In the genomic region with DNA sequence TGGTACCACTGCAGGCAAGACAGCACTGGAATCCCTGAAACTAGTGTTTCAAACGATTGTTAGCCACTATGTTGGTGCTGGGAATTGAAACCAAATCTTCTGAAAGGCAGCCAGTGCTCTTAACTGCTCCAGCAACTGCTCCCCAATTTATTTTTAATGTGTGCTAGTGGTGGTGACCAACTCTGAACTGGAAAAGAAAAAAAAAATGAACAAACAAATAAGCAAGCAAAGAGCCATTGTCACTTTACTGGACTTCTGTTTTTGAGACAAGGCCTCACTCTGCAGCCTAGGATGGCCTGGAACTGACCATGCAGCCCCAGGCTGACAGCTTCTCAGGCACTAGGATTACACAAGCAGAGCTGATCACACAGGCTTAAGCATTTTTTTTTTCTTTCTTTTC, we compare ENCODE assay signal across 23 mouse cellular contexts. TPM values are rescaled to one million over a fixed set of nuclear protein-coding genes. Genes with fewer than 3 reads are reported as not detected.
DNase-seq lines count a peak whose midpoint lies in the region; TF ChIP-seq lines count a peak whose summit lies in the region.
"Had no signal": no experiment of that assay in that cellular context is flagged by ENCODE, and none has a peak within 500 bp of the region (broad histone marks: within the 10 kb centered on the region; RNA-seq: fewer than 3 reads in every experiment).

No protein-coding gene starts in this region.

- H3K27ac ChIP-seq in gastrocnemius, adult 2 months: peak overlapping the region; percentile 62
- H3K27ac ChIP-seq in layer of hippocampus, adult 2 months: peak overlapping the region; percentile 6; the same call in 1 of the 2 replicates
- H3K27ac ChIP-seq in testis, adult 2 months (ENCODE audit: control insufficient read depth, insufficient read depth, low read depth, low read length): 0 out of 2 replicates have a peak overlapping the region, but pooled peaks have one; percentile 13
- H3K27ac ChIP-seq: embryonic facial prominence, embryonic 10.5 days; embryonic facial prominence, embryonic 12.5 days; forebrain, embryonic 13.5 days; forebrain, embryonic 15.5 days had no signal

- H3K36me3 ChIP-seq in testis, adult 2 months (ENCODE audit: control insufficient read depth, insufficient read depth, low read length): no peaks in the 10 kb centered on the region
- H3K36me3 ChIP-seq: embryonic facial prominence, embryonic 10.5 days; embryonic facial prominence, embryonic 12.5 days; forebrain, embryonic 15.5 days; G1E had no signal

- TF ChIP-seq CTCF in gastrocnemius, adult 2 months (IDR thresholded peaks at IDR 0.05): no peak
- TF ChIP-seq CTCF in layer of hippocampus, adult 2 months (conservative IDR thresholded peaks at IDR 0.05): no peak
- TF ChIP-seq CTCF in testis, adult 2 months (IDR thresholded peaks at IDR 0.05; ENCODE audit: control insufficient read depth, insufficient read depth, insufficient replicate concordance, low read depth, low read length): no peak

- TF ChIP-seq POLR2A in testis, adult 2 months (IDR thresholded peaks at IDR 0.05; ENCODE audit: control insufficient read depth, low read depth, low read length): no peak

- H3K4me3 ChIP-seq in gastrocnemius, adult 2 months: no peak overlapping the region
- no peak overlapping the region for H3K4me3 ChIP-seq in layer of hippocampus, adult 2 months
- no peak overlapping the region for H3K4me3 ChIP-seq in testis, adult 2 months (ENCODE audit: control insufficient read depth, low read depth, low read length)
- H3K4me3 ChIP-seq: embryonic facial prominence, embryonic 10.5 days; embryonic facial prominence, embryonic 12.5 days; forebrain, embryonic 13.5 days; forebrain, embryonic 15.5 days had no signal

- H3K27me3 ChIP-seq in testis, adult 2 months (ENCODE audit: control insufficient read depth, insufficient read depth, low read length): no peaks in the 10 kb centered on the region
- H3K27me3 ChIP-seq: CH12.LX; embryonic facial prominence, embryonic 12.5 days; forebrain, embryonic 13.5 days; forebrain, embryonic 15.5 days; Patski had no signal

- no peak for DNase-seq in gastrocnemius, adult 2 months
- DNase-seq in gastrocnemius, postnatal 4 days (ENCODE audit: low spot score in 2 of 2): no peak
- DNase-seq in layer of hippocampus, adult 2 months (ENCODE audit: low spot score in 2 of 2): no peak
- DNase-seq in layer of hippocampus, postnatal 14 days (ENCODE audit: low spot score in 2 of 2): no peak
- DNase-seq in testis, postnatal 10 days (ENCODE audit: low spot score): no peak
- DNase-seq in spleen, postnatal 10 days (ENCODE audit: low spot score in 2 of 2): no peak
- DNase-seq: adrenal gland, adult 2 months; adrenal gland, postnatal 10 days; adrenal gland, postnatal 25 days; B cell, adult 2 months; cerebellum, adult 11-12 months; cerebellum, adult 2 months; cerebellum, adult 9-10 months; cerebellum, postnatal 10 days; cerebellum, postnatal 25 days had no signal

- H3K4me1 ChIP-seq in testis, adult 2 months (ENCODE audit: control insufficient read depth, insufficient read depth, low read length): no peaks in the 10 kb centered on the region
- H3K4me1 ChIP-seq: embryonic facial prominence, embryonic 10.5 days; embryonic facial prominence, embryonic 12.5 days; forebrain, embryonic 13.5 days; forebrain, embryonic 15.5 days had no signal

- intact Hi-C loops in gastrocnemius, adult 2 months (cut with DNase I): no loop called here

RNA-seq across cellular contexts. Expression of gene Slc16a1, which starts 16.6 kb away (rescaled TPM):
- total RNA-seq in gastrocnemius, adult 2 months (2021): 10 to 100 TPM; 20.9 to 42.1 TPM
- total RNA-seq in gastrocnemius, postnatal 4 days (2021): 10 to 100 TPM; 28.5 to 36.1 TPM
- 10 to 100 TPM; 20.8 to 22.0 TPM for total RNA-seq in layer of hippocampus, adult 2 months (2021)
- total RNA-seq in layer of hippocampus, postnatal 14 days (2021): 10 to 100 TPM; 71.6 to 74.2 TPM
- polyA plus RNA-seq in testis, adult 2 months (2012; rRNA removed): 9.9 and 11.6 TPM in 2 replicates

Comparison
In these comparisons a context has a peak if more than half of its experiments do, and no peak if none do; other contexts are left out.
1. H3K27ac ChIP-seq: peak in every context shown above with its lines; median percentile 62 in gastrocnemius, adult 2 months; 13 in testis, adult 2 months; 6 in layer of hippocampus, adult 2 months.